Mouse (Mus musculus) bone marrow, adult 2 months (tissue): ENCODE measurements around the gene Lpar2.

Experiments used
- CTCF ChIP-seq: fragments of 200-500 bp; IDR thresholded peaks from 2 replicates; pipeline ENCODE4 v1.5.1; 2011; ENCODE audit warnings: low read length, control low read depth; ENCODE audit not compliant: control insufficient read depth, insufficient read depth
- POLR2A ChIP-seq: fragments of 200-500 bp; IDR thresholded peaks from 2 replicates; pipeline ENCODE4 v1.6.1; 2011; ENCODE audit warnings: low read depth, mild to moderate bottlenecking, control low read depth, low read length, borderline replicate concordance; ENCODE audit not compliant: control insufficient read depth

GRCm38 (mm10) chr8:69774503-69775148, 47.6 kb upstream of the Lpar2 start, which contains the start of gene Gm20422:
- TF ChIP-seq POLR2A (peak; percentile 89; the same call in 1 of the 2 replicates), CTCF (no peak)
